Mouse (Mus musculus) liver, embryonic 15.5 days (tissue): ENCODE data around the gene Myrf. TPM values are rescaled to one million over a fixed set of nuclear protein-coding genes. Genes with fewer than 3 reads are reported as not detected.
"Not testable (repeated sequence)": the region's sequence is repeated elsewhere in the genome, so short reads cannot be mapped to it uniquely, and the experiment has no call there.

Experiments
- ATAC-seq: fragments of 200-750 bp; cut with Nextera tagmentation; 2 replicates; pipeline ENCODE4 v1.8.0; 2017; ENCODE audit warnings: moderate number of reproducible peaks, mild to moderate bottlenecking, moderate library complexity; ENCODE audit not compliant: insufficient read depth
- H3K27ac ChIP-seq: fragments of 300-500 bp; sonication (generic); replicated peaks from 2 replicates; pipeline ENCODE4 v1.5.1; 2015; ENCODE audit warnings: mild to moderate bottlenecking, inconsistent platforms
- H3K27me3 ChIP-seq: fragments of 300-500 bp; sonication (generic); 2 replicates; pipeline ENCODE4 v1.6.1; 2015; ENCODE audit warnings: mild to moderate bottlenecking, inconsistent platforms
- H3K36me3 ChIP-seq: fragments of 300-500 bp; sonication (generic); replicated peaks from 2 replicates; pipeline ENCODE4 v1.6.1; 2015; ENCODE audit warnings: moderate library complexity, mild to moderate bottlenecking, inconsistent platforms
- H3K4me1 ChIP-seq: fragments of 300-500 bp; sonication (generic); replicated peaks from 2 replicates; pipeline ENCODE4 v1.6.1; 2015; ENCODE audit warnings: inconsistent platforms
- H3K4me2 ChIP-seq: fragments of 300-500 bp; sonication (generic); 2 replicates; pipeline ENCODE4 v1.6.1; 2015; ENCODE audit warnings: moderate library complexity, mild to moderate bottlenecking, inconsistent platforms
- H3K4me3 ChIP-seq: fragments of 300-500 bp; sonication (generic); replicated peaks from 2 replicates; pipeline ENCODE4 v1.5.1; 2015; ENCODE audit warnings: mild to moderate bottlenecking, inconsistent platforms
- H3K9ac ChIP-seq: fragments of 300-500 bp; sonication (generic); 2 replicates; pipeline ENCODE4 v1.6.1; 2015; ENCODE audit warnings: moderate library complexity, mild to moderate bottlenecking, inconsistent platforms
- H3K9me3 ChIP-seq: fragments of 300-500 bp; sonication (generic); replicated peaks from 2 replicates; pipeline ENCODE4 v1.6.1; 2016; ENCODE audit warnings: inconsistent platforms
- WGBS: fragments of 180-500 bp; shearing (Covaris S2); methylation state at CpG from one replicate; pipeline ENCODE4 v1.1.7; 2015; ENCODE audit warnings: mixed read lengths; ENCODE audit not compliant: insufficient replicate concordance; 5-methylcytosine and 5-hydroxymethylcytosine counted together
- microRNA-seq: library from miRNA; unstranded; fragments of <30 nt; microRNA quantifications from one replicate; pipeline ENCODE4, GENCODE M21; 2016
- polyA plus RNA-seq: library from polyadenylated mRNA; unstranded; fragments of >200 nt; fragmentation: Nextera tagmentation; extraction: Ambion mirVana; gene quantifications from 2 replicates; pipeline ENCODE4 v1.2.1, GENCODE M21; 2015

The Myrf gene
- polyA plus RNA-seq, 1 experiment from 2014 or later: 2.6 TPM

DNA sequence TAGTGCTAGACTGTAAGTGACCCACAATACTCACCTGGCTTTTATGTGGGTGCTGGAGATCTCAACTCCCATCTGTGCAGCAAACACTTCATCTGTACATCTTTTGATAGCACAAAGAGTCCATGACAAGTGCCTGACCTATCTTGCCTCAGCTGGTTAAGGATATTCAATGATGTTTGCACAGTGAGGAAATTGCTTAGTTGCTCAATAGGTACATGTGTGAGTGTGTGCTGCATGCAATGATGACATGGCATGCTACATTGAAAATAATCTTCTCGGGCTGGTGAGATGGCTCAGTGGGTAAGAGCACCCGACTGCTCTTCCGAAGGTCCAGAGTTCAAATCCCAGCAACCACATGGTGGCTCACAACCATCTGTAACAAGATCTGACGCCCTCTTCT, 74.6 kb downstream of the Myrf start:
- not testable (repeated sequence) for H3K9me3 ChIP-seq, ATAC-seq, H3K27me3 ChIP-seq, H3K27ac ChIP-seq, H3K9ac ChIP-seq, H3K4me2 ChIP-seq, H3K4me3 ChIP-seq, H3K36me3 ChIP-seq
- H3K4me1 ChIP-seq: peaks cover 14% of the 10 kb centered on the region
- 67% methylated on average over 4 of the region's 4 CpGs for WGBS

DNA sequence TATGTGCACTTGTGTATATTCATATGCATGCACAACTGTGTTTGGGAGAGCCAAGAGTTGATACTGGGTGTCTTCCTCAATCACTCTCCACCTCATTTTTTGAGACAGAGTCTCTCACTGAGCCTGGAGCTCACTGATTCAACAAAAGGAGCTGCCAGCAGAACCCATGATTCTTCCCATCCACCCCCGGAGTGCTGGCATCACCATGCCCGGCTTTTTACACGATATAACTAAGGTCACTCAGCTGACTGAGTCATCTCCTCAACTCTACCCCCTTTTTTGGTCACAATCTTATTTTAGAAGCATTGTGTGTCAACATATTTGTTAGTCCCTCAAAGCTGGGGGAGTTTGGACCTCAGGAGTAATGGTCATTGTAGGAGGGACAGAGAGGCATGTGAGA, 76.7 kb downstream of the Myrf start:
- Histone ChIP-seq H3K4me1 (no peaks in the 10 kb centered on the region), H3K9me3 (no peaks in the 10 kb centered on the region), H3K36me3 (no peaks in the 10 kb centered on the region), H3K27me3 (0 out of 2 replicates have a peak, but pooled peaks cover 3% of the 10 kb centered on the region), H3K27ac (no peak overlapping the region), H3K4me3 (no peak overlapping the region), H3K9ac (no peak overlapping the region), H3K4me2 (no peak overlapping the region)
- ATAC-seq: no peak
- 79% methylated on average over 3 of the region's 3 CpGs for WGBS

Small RNAs within 50 kb of the gene (microRNA-seq; reads per million reads assigned to microRNA genes)
- 1.3 reads per million for gene Mir6993

Other genes with a start within 250 kb of the Myrf start
- gene Best1, start 239.1 kb downstream of the Myrf start, polyA plus RNA-seq: 0.09 and 0.12 TPM in 2 replicates
- gene Rab3il1, start 239.1 kb downstream of the Myrf start, polyA plus RNA-seq: 245 and 277 TPM in 2 replicates
- gene Fads3, start 199.2 kb downstream of the Myrf start, polyA plus RNA-seq: 7.6 and 8.9 TPM in 2 replicates
- 89.7 and 102 TPM in 2 replicates for gene Fads2, start 139.0 kb downstream of the Myrf start, polyA plus RNA-seq
- 73.6 and 80.7 TPM in 2 replicates for gene Fads1, start 57.9 kb downstream of the Myrf start, polyA plus RNA-seq
- 254 and 296 TPM in 2 replicates for gene Tmem258, start 36.7 kb downstream of the Myrf start, polyA plus RNA-seq
- 136 and 142 TPM in 2 replicates for gene Fen1, start 36.6 kb downstream of the Myrf start, polyA plus RNA-seq
- gene Dagla, start 64.1 kb upstream of the Myrf start, polyA plus RNA-seq: 0.22 and 0.37 TPM in 2 replicates
- gene Syt7, start 148.3 kb upstream of the Myrf start, polyA plus RNA-seq: 0.10 and 0.24 TPM in 2 replicates
- 0.07 TPM in 1 of 2 replicates, not detected in the other for gene Lrrc10b, start 216.7 kb upstream of the Myrf start, polyA plus RNA-seq
- gene Ppp1r32, start 242.2 kb upstream of the Myrf start, polyA plus RNA-seq: not detected in 2 replicates